Mouse (Mus musculus) hindbrain, embryonic 15.5 days (tissue): ENCODE measurements at regions not wholly inside any gene's neighbourhood (a gene's known extent, or its start where the extent isn't known, plus 50 kb on each side); places are given as distances from the start of the nearest gene placed in this dataset.

ENCODE experiments used
- ATAC-seq: fragments of 200-750 bp; cut with Nextera tagmentation; 2 replicates; pipeline ENCODE4 v1.8.0; 2017; ENCODE audit warnings: low read depth, moderate number of reproducible peaks, moderate TSS enrichment; ENCODE audit not compliant: low FRiP score
- H3K27ac ChIP-seq: fragments of 300-500 bp; sonication (generic); replicated peaks from 2 replicates; pipeline ENCODE4 v1.5.1; 2015; ENCODE audit warnings: mild to moderate bottlenecking, inconsistent platforms
- H3K27me3 ChIP-seq: fragments of 300-500 bp; sonication (generic); 2 replicates; pipeline ENCODE4 v1.6.1; 2015; ENCODE audit warnings: control low read depth, inconsistent platforms
- H3K36me3 ChIP-seq: fragments of 300-500 bp; sonication (generic); 2 replicates; pipeline ENCODE4 v1.6.1; 2015; ENCODE audit warnings: control low read depth, inconsistent platforms
- H3K4me1 ChIP-seq: fragments of 300-500 bp; sonication (generic); replicated peaks from 2 replicates; pipeline ENCODE4 v1.6.1; 2015; ENCODE audit warnings: control low read depth, inconsistent platforms
- H3K4me2 ChIP-seq: fragments of 300-500 bp; sonication (generic); 2 replicates; pipeline ENCODE4 v1.6.1; 2015; ENCODE audit warnings: moderate library complexity, mild to moderate bottlenecking, inconsistent platforms
- H3K4me3 ChIP-seq: fragments of 300-500 bp; sonication (generic); 2 replicates; pipeline ENCODE4 v1.5.1; 2015; ENCODE audit warnings: mild to moderate bottlenecking, inconsistent platforms
- H3K9ac ChIP-seq: fragments of 300-500 bp; sonication (generic); 2 replicates; pipeline ENCODE4 v1.6.1; 2015; ENCODE audit warnings: inconsistent platforms
- H3K9me3 ChIP-seq: fragments of 300-500 bp; sonication (generic); 2 replicates; pipeline ENCODE4 v1.6.1; 2016; ENCODE audit warnings: control low read depth, inconsistent platforms
- WGBS: fragments of 180-500 bp; shearing (Covaris S2); methylation state at CpG from one replicate; pipeline ENCODE4 v1.1.7; 2015; 5-methylcytosine and 5-hydroxymethylcytosine counted together

DNA sequence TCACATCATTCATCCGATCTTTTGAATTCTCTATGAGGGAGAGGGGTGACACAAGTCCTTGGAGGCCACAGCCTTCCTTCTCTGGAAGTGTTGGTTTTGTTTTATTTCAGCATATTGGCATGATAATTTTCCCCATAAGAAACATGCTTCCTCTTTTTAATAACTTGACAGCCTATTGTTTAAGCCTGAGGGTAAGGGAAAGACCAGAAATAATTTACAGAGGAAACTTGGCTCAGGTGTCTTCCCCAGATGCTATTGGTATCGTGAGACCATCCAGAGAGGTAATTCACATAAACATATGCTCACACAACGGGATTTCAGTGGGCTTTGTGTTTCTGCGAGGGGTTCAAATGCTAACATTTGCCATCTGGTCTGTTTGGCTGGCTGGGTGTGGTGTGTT is 212.0 kb downstream of the Sptssa start:
- Histone ChIP-seq H3K27me3 (no peaks in the 10 kb centered on the region), H3K9me3 (no peaks in the 10 kb centered on the region), H3K36me3 (no peaks in the 10 kb centered on the region), H3K27ac (no peak overlapping the region), H3K4me2 (no peak overlapping the region), H3K4me3 (no peak overlapping the region), H3K4me1 (no peaks in the 10 kb centered on the region), H3K9ac (no peak overlapping the region)
- ATAC-seq = no peak
- 39% methylated on average over 4 of the region's 4 CpGs for WGBS

- Histone ChIP-seq H3K9ac (no peak overlapping the region), H3K36me3 (no peaks in the 10 kb centered on the region), H3K4me3 (no peak overlapping the region), H3K4me1 (no peaks in the 10 kb centered on the region), H3K27me3 (no peaks in the 10 kb centered on the region), H3K4me2 (no peak overlapping the region), H3K9me3 (no peaks in the 10 kb centered on the region), H3K27ac (no peak overlapping the region)
- ATAC-seq = no peak
- WGBS = 83% methylated on average over 2 of the region's 2 CpGs
These were observed 213.1 kb downstream of the Sptssa start for GRCm38 (mm10) chr12:54443285-54443684.

DNA sequence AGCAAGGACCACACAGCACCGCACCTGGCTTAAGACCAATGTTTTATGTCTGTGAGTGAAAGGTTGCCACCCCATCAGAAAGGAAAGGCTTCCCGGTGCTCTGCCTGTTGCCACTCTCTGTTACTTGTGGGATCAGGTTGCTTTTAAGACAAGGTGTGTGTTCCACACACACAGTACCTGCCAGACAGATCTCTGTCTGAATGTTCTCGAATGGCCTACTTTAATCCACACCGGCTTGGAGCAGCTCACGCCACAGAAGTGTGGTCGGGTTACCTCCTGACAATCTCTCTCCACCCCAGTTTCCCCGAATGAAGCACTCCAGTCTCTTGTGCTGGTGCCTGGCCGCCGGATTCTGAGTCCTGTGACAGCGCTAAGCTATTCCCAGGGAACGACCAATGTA is 214.0 kb downstream of the Sptssa start:
- no peak overlapping the region for H3K4me2 ChIP-seq
- no peaks in the 10 kb centered on the region for H3K36me3 ChIP-seq
- no peaks in the 10 kb centered on the region for H3K4me1 ChIP-seq
- no peak overlapping the region for H3K9ac ChIP-seq
- ATAC-seq = no peak
- WGBS = 80% methylated on average over 11 of the region's 11 CpGs
- H3K9me3 ChIP-seq = no peaks in the 10 kb centered on the region
- H3K27ac ChIP-seq = no peak overlapping the region
- no peak overlapping the region for H3K4me3 ChIP-seq
- no peaks in the 10 kb centered on the region for H3K27me3 ChIP-seq

- H3K4me2 ChIP-seq = no peak overlapping the region
- no peak overlapping the region for H3K9ac ChIP-seq
- H3K4me3 ChIP-seq = no peak overlapping the region
- no peaks in the 10 kb centered on the region for H3K27me3 ChIP-seq
- H3K27ac ChIP-seq = no peak overlapping the region
- 78% methylated on average over 6 of the region's 6 CpGs for WGBS
- no peaks in the 10 kb centered on the region for H3K4me1 ChIP-seq
- H3K9me3 ChIP-seq = no peaks in the 10 kb centered on the region
- no peak for ATAC-seq
- no peaks in the 10 kb centered on the region for H3K36me3 ChIP-seq
These were observed 215.4 kb downstream of the Sptssa start for GRCm38 (mm10) chr12:54440851-54441593.

DNA sequence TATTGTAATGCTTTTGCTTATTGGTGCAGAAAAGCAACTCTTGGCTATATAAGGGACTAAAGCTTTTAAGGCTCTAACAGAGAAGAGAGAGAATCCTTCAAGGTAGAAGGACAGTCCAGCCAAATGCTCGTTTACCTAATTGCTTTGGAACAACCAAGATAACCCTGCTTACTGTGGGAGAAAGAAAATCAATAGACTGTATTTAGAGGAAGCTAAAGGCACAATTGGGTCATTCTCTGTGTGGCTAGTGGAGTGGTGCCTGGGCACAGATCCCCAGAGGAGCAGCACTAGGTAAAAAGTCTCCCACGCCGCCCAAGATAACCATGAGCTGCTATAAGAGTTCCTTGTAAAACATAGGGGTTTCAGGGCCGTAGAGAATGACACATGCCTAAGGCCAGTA is 217.6 kb downstream of the Sptssa start:
- no peak overlapping the region for H3K27ac ChIP-seq
- no peaks in the 10 kb centered on the region for H3K4me1 ChIP-seq
- H3K36me3 ChIP-seq = no peaks in the 10 kb centered on the region
- no peaks in the 10 kb centered on the region for H3K27me3 ChIP-seq
- ATAC-seq = no peak
- no peak overlapping the region for H3K4me2 ChIP-seq
- H3K4me3 ChIP-seq = no peak overlapping the region
- 79% methylated on average over 4 of the region's 4 CpGs for WGBS
- H3K9me3 ChIP-seq = no peaks in the 10 kb centered on the region
- no peak overlapping the region for H3K9ac ChIP-seq

- Histone ChIP-seq H3K36me3 (no peaks in the 10 kb centered on the region), H3K27me3 (no peaks in the 10 kb centered on the region), H3K27ac (no peak overlapping the region), H3K4me1 (no peaks in the 10 kb centered on the region), H3K4me3 (no peak overlapping the region), H3K9me3 (no peaks in the 10 kb centered on the region), H3K4me2 (no peak overlapping the region), H3K9ac (no peak overlapping the region)
- ATAC-seq = no peak
- 79% methylated on average over 6 of the region's 6 CpGs for WGBS
These were observed 221.6 kb upstream of the Egln3 start for GRCm38 (mm10) chr12:54425236-54425635.

DNA sequence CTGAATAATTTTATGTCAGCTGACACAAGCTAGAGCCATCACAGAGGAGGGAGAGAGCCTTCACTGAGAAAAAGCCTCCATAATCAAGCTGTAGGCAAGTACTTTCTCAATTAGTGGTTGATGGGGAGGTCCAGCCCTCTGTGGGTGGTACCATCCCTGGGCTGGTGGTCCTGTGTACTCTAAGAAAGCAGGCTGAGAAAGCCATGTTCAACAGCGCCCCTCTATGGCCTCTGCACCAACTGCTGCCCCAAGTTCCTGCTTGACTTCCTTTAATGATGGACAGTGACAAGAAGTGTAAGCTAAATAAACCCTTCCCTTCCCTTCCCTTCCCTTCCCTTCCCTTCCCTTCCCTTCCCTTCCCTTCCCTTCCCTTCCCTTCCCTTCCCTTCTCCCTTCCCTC is 211.2 kb upstream of the Egln3 start:
- no peak overlapping the region for H3K4me3 ChIP-seq
- no peaks in the 10 kb centered on the region for H3K27me3 ChIP-seq
- no peaks in the 10 kb centered on the region for H3K36me3 ChIP-seq
- no peak for ATAC-seq
- WGBS = 74% methylated on average over 1 of the region's 1 CpGs
- no peak overlapping the region for H3K4me2 ChIP-seq
- H3K9ac ChIP-seq = no peak overlapping the region
- no peaks in the 10 kb centered on the region for H3K9me3 ChIP-seq
- peaks cover 7% of the 10 kb centered on the region for H3K4me1 ChIP-seq
- H3K27ac ChIP-seq = no peak overlapping the region

GRCm38 (mm10) chr12:54414201-54414600 is 210.5 kb upstream of the Egln3 start:
- Histone ChIP-seq H3K27me3 (no peaks in the 10 kb centered on the region), H3K36me3 (no peaks in the 10 kb centered on the region), H3K9ac (no peak overlapping the region), H3K4me2 (no peak overlapping the region), H3K27ac (no peak overlapping the region), H3K4me3 (no peak overlapping the region), H3K4me1 (peaks cover 8% of the 10 kb centered on the region), H3K9me3 (no peaks in the 10 kb centered on the region)
- no peak for ATAC-seq
- WGBS = 85% methylated on average over 5 of the region's 5 CpGs

DNA sequence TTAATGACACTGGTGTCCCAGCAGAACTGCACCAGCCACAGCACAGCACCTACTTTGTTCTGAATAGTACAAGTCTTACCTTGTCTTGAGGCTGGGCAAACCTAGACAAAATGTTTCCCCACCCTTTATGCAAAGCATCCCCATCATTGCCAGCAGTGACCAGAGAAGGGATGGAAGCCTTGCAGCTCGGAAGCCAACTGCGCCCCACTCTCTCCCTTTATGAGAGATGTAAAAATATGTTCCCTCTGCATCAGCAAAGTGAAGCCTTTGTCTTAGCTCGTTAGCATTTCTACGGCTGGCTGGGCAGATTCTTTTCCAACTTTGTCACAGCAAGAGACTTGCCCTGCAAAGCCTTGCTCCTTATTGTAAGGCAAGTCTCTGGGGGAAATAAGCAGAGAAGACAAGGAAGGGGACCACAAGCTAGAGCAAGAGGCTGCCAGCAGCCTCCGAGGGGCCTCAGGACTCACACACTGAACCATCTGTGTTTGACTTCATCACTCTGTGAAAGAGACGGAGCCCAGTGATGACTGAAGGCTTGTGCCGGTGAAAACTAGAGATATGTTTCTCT is 206.5 kb upstream of the Egln3 start:
- WGBS = 22% methylated on average over 7 of the region's 7 CpGs
- ATAC-seq = no peak
- Histone ChIP-seq H3K9me3 (no peaks in the 10 kb centered on the region), H3K4me1 (peaks cover 8% of the 10 kb centered on the region), H3K27ac (no peak overlapping the region), H3K9ac (no peak overlapping the region), H3K4me3 (no peak overlapping the region), H3K27me3 (no peaks in the 10 kb centered on the region), H3K36me3 (no peaks in the 10 kb centered on the region), H3K4me2 (no peak overlapping the region)

GRCm38 (mm10) chr12:54408906-54409305 is 205.2 kb upstream of the Egln3 start:
- WGBS = 83% methylated on average over 6 of the region's 6 CpGs
- no peak overlapping the region for H3K27ac ChIP-seq
- no peak for ATAC-seq
- H3K4me2 ChIP-seq = no peak overlapping the region
- H3K27me3 ChIP-seq = no peaks in the 10 kb centered on the region
- H3K9ac ChIP-seq = no peak overlapping the region
- H3K9me3 ChIP-seq = no peaks in the 10 kb centered on the region
- H3K4me3 ChIP-seq = no peak overlapping the region
- no peaks in the 10 kb centered on the region for H3K36me3 ChIP-seq
- peaks cover 11% of the 10 kb centered on the region for H3K4me1 ChIP-seq

DNA sequence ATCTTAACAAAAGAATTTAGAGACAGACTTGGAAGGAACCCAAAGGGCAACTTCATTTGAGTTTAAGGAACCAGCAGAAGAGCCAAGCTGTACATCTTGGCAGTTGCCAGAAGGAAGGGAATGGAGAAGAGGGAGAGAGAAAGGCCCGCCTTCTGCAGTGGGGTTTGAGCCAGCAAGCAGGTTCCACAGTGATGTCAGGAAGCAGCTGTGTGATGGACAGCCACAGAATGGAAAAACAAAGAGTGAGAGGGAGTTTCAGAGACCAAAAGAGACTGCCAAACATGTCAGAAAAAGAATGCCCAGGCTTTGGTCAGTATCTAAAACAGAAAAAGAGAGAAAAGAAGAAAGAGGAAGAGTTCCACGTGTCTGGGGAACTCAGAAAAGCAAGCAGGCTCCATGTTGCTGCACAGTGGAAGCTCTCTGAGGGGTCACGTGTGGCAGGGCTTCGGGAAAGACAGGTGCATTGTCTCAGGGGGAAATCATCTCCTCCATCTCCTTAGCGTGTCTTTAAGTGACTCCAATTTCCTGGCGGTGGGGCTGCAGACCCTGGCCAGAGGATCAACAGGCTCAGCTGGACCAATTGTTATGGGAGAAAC is 203.7 kb upstream of the Egln3 start:
- Histone ChIP-seq H3K4me1 (peaks cover 11% of the 10 kb centered on the region), H3K36me3 (no peaks in the 10 kb centered on the region), H3K4me2 (no peak overlapping the region), H3K9ac (no peak overlapping the region), H3K4me3 (no peak overlapping the region), H3K9me3 (no peaks in the 10 kb centered on the region), H3K27me3 (no peaks in the 10 kb centered on the region), H3K27ac (no peak overlapping the region)
- 52% methylated on average over 6 of the region's 6 CpGs for WGBS
- no peak for ATAC-seq

- ATAC-seq = no peak
- peak overlapping the region; percentile 17; the same call in 1 of the 2 replicates for H3K4me2 ChIP-seq
These were observed 201.4 kb upstream of the Egln3 start for GRCm38 (mm10) chr12:54405066-54405465.

More at GRCm38 (mm10) chr12:54405066-54405465, 201.4 kb upstream of the Egln3 start:
- Histone ChIP-seq H3K9ac (no peak overlapping the region), H3K27me3 (no peaks in the 10 kb centered on the region), H3K4me3 (no peak overlapping the region), H3K9me3 (no peaks in the 10 kb centered on the region), H3K36me3 (no peaks in the 10 kb centered on the region), H3K27ac (no peak overlapping the region), H3K4me1 (peaks cover 6% of the 10 kb centered on the region)
- WGBS = 63% methylated on average over 14 of the region's 14 CpGs
